Mouse (Mus musculus) 3134 (cell line): ENCODE results near the gene Svopl.

ENCODE experiments used
- DNase-seq: peaks from one replicate; pipeline ENCODE4 v3.0.0-alpha.2; 2011; ENCODE audit warnings: low spot score; ENCODE audit not compliant: insufficient read length; ENCODE audit errors: extremely low read depth

Svopl gene

GRCm38 (mm10) chr6:38046838-38047237, at the start of gene Svopl:
Svopl (minus strand) TSS chr6:38046996.
- no peak for DNase-seq

- DNase-seq: no peak
Observed at GRCm38 (mm10) chr6:38094701-38095100, 47.9 kb upstream of the Svopl start.

GRCm38 (mm10) chr6:38092539-38092938, 45.7 kb upstream of the Svopl start:
- peak; percentile 38 for DNase-seq

- DNase-seq: no peak
Observed at GRCm38 (mm10) chr6:38087242-38088026, 40.6 kb upstream of the Svopl start.

- no peak for DNase-seq
Observed at GRCm38 (mm10) chr6:38083204-38083603, 36.4 kb upstream of the Svopl start.

- DNase-seq: peak; percentile 59
Observed at GRCm38 (mm10) chr6:38081727-38082341, 35.0 kb upstream of the Svopl start.

GRCm38 (mm10) chr6:38080364-38080763, 33.6 kb upstream of the Svopl start:
- DNase-seq: no peak

- DNase-seq: no peak
Observed at GRCm38 (mm10) chr6:38073592-38073991, 26.8 kb upstream of the Svopl start.

GRCm38 (mm10) chr6:38072137-38072796, 25.5 kb upstream of the Svopl start:
- DNase-seq: no peak

GRCm38 (mm10) chr6:38071256-38071655, 24.5 kb upstream of the Svopl start:
- no peak for DNase-seq

GRCm38 (mm10) chr6:38066215-38066614, 19.4 kb upstream of the Svopl start:
- peak; percentile 36 for DNase-seq

- DNase-seq: no peak
Observed at GRCm38 (mm10) chr6:38065501-38066122, 18.8 kb upstream of the Svopl start.

GRCm38 (mm10) chr6:38065122-38065500, 18.3 kb upstream of the Svopl start:
- no peak for DNase-seq

GRCm38 (mm10) chr6:38064621-38065020, 17.8 kb upstream of the Svopl start:
- no peak for DNase-seq

GRCm38 (mm10) chr6:38058805-38059204, 12.0 kb upstream of the Svopl start:
- DNase-seq: no peak

GRCm38 (mm10) chr6:38055471-38056330, 8.9 kb upstream of the Svopl start:
- DNase-seq: no peak

- DNase-seq: no peak
Observed at GRCm38 (mm10) chr6:38049601-38050000, 2.8 kb upstream of the Svopl start.

- DNase-seq: no peak
Observed at GRCm38 (mm10) chr6:38048800-38049561, 2.2 kb upstream of the Svopl start.

- no peak for DNase-seq
Observed at GRCm38 (mm10) chr6:38048003-38048402, 1.2 kb upstream of the Svopl start.
